23 mouse cellular contexts compared by ENCODE assay signal in genomic region chr19:34468216-34468615, GRCm38 (mm10). TPM values are rescaled to one million over a fixed set of nuclear protein-coding genes. Genes with fewer than 3 reads are reported as not detected.
DNase-seq lines count a peak whose midpoint lies in the region; ATAC-seq and TF ChIP-seq lines count a peak whose summit lies in the region.
"Had no signal": no experiment of that assay in that cellular context is flagged by ENCODE, and none has a peak within 500 bp of the region (broad histone marks: within the 10 kb centered on the region; RNA-seq: fewer than 3 reads in every experiment).

No protein-coding gene starts in this region.

- peak; percentile 60 for DNase-seq in kidney, adult 2 months
- DNase-seq in kidney, postnatal 25 days = no peak
- peak; percentile 57 for DNase-seq in yolk sac, embryonic 10.5 days (ENCODE audit: low spot score)
- DNase-seq in left cerebral cortex, adult 9 months (ENCODE audit: low spot score in 2 of 2) = no peak
- DNase-seq: adrenal gland, adult 8-10 months; adrenal gland, postnatal 25 days; cerebellum, adult 11-12 months; cerebellum, adult 8-10 months; cerebellum, postnatal 14 days; gastrocnemius, postnatal 10 days; gastrocnemius, postnatal 36 days; heart, adult 2 months; heart, postnatal 14 days; heart, postnatal 4 days had no signal

- WGBS in kidney, adult 2 months = 40% methylated on average over 6 of the region's 6 CpGs
- 56% methylated on average over 6 of the region's 6 CpGs for WGBS in kidney, embryonic 14.5 days
- 48% methylated on average over 6 of the region's 6 CpGs for whole genome bisulfite sequencing in kidney, embryonic 16.5 days

- H3K27me3 ChIP-seq in kidney, adult 2 months (replicated peaks; ENCODE audit: control insufficient read depth, insufficient read depth, low read length) = no peaks in the 10 kb centered on the region
- H3K27me3 ChIP-seq in kidney, embryonic 14.5 days (ENCODE audit: control insufficient read depth, insufficient read depth, low read length) = no peaks in the 10 kb centered on the region; the same call in 1 of the 2 replicates
- 0 out of 2 replicates have a peak, but pooled peaks cover 6% of the 10 kb centered on the region for H3K27me3 ChIP-seq in kidney, embryonic 16.5 days (ENCODE audit: insufficient read depth, low read length)

- no peak overlapping the region for H3K4me2 ChIP-seq in kidney, embryonic 14.5 days (replicated peaks; ENCODE audit: low read depth, low read length)
- no peak overlapping the region for H3K4me2 ChIP-seq in kidney, embryonic 16.5 days (replicated peaks; ENCODE audit: low read depth, low read length)
- H3K4me2 ChIP-seq: forebrain, embryonic 13.5 days; heart, embryonic 13.5 days; hindbrain, embryonic 14.5 days had no signal

- H3K36me3 ChIP-seq in kidney, adult 2 months (ENCODE audit: control insufficient read depth, insufficient read depth, low read length) = no peaks in the 10 kb centered on the region
- no peaks in the 10 kb centered on the region for H3K36me3 ChIP-seq in kidney, embryonic 14.5 days (ENCODE audit: control insufficient read depth, insufficient read depth, low read length)
- no peaks in the 10 kb centered on the region for H3K36me3 ChIP-seq in kidney, embryonic 16.5 days (ENCODE audit: insufficient read depth, low read length)
- H3K36me3 ChIP-seq: forebrain, embryonic 10.5 days; heart, embryonic 10.5 days; heart, embryonic 13.5 days had no signal

- no peak overlapping the region for H3K4me3 ChIP-seq in kidney, adult 2 months (ENCODE audit: insufficient read depth, low read depth, low read length)
- no peak overlapping the region for H3K4me3 ChIP-seq in kidney, embryonic 14.5 days (ENCODE audit: low read length)
- H3K4me3 ChIP-seq in kidney, embryonic 16.5 days (ENCODE audit: low read length) = no peak overlapping the region
- H3K4me3 ChIP-seq: forebrain, embryonic 10.5 days; forebrain, embryonic 13.5 days; heart, adult 2 months; heart, embryonic 10.5 days; heart, embryonic 13.5 days had no signal

- no peak overlapping the region for H3K9ac ChIP-seq in kidney, embryonic 14.5 days (ENCODE audit: low read depth, low read length)
- no peak overlapping the region for H3K9ac ChIP-seq in kidney, embryonic 16.5 days (replicated peaks; ENCODE audit: low read length)
- H3K9ac ChIP-seq: forebrain, embryonic 13.5 days; heart, embryonic 13.5 days; hindbrain, embryonic 14.5 days had no signal

- no peak for TF ChIP-seq CTCF in kidney, adult 2 months (conservative IDR thresholded peaks at IDR 0.05; ENCODE audit: insufficient read depth, insufficient read length, low read depth, low read length)

- no peaks in the 10 kb centered on the region for H3K4me1 ChIP-seq in kidney, adult 2 months (ENCODE audit: control insufficient read depth, insufficient read depth, low read length)
- no peaks in the 10 kb centered on the region for H3K4me1 ChIP-seq in kidney, embryonic 14.5 days (ENCODE audit: control insufficient read depth, insufficient read depth, low read length)
- H3K4me1 ChIP-seq in kidney, embryonic 16.5 days (ENCODE audit: insufficient read depth, low read length) = no peaks in the 10 kb centered on the region
- H3K4me1 ChIP-seq: forebrain, embryonic 13.5 days; heart, embryonic 10.5 days had no signal

- H3K27ac ChIP-seq in kidney, adult 2 months (ENCODE audit: insufficient read depth, low read depth, low read length) = no peak overlapping the region
- H3K27ac ChIP-seq in kidney, embryonic 14.5 days (ENCODE audit: low read depth, low read length) = no peak overlapping the region
- no peak overlapping the region for H3K27ac ChIP-seq in kidney, embryonic 16.5 days (ENCODE audit: low read length)
- H3K27ac ChIP-seq: forebrain, embryonic 10.5 days; forebrain, embryonic 13.5 days; heart, adult 2 months; heart, embryonic 10.5 days; heart, embryonic 13.5 days; hindbrain, embryonic 14.5 days had no signal

- no peak for ATAC-seq in kidney, embryonic 14.5 days (ENCODE audit: low FRiP score, low TSS enrichment)
- peak; percentile 86 for ATAC-seq in kidney, embryonic 16.5 days (ENCODE audit: low FRiP score, low TSS enrichment)
- ATAC-seq: activated CD4-positive, CD25-positive, alpha-beta regulatory T cell, adult 4 months; forebrain, embryonic 13.5 days; forebrain, embryonic 16.5 days had no signal

- no peaks in the 10 kb centered on the region for H3K9me3 ChIP-seq in kidney, embryonic 14.5 days (ENCODE audit: control insufficient read depth, low read length)
- H3K9me3 ChIP-seq in kidney, embryonic 16.5 days (ENCODE audit: low read length) = no peaks in the 10 kb centered on the region
- H3K9me3 ChIP-seq: forebrain, embryonic 10.5 days; forebrain, embryonic 13.5 days; heart, embryonic 10.5 days; heart, embryonic 13.5 days had no signal

- no peak for TF ChIP-seq POLR2A in kidney, adult 2 months (IDR thresholded peaks at IDR 0.05; ENCODE audit: low read depth, low read length)

RNA-seq across cellular contexts. Expression of gene Ch25h, which starts 6.7 kb away (rescaled TPM):
- 7.8 and 11.3 TPM in 2 replicates for polyA plus RNA-seq in kidney, adult 2 months (2012; rRNA removed)
- polyA plus RNA-seq in kidney, embryonic 14.5 days (2014; fragmentation: Nextera tagmentation; extraction: Ambion mirVana) = 1.4 and 2.1 TPM in 2 replicates
- 2.2 and 2.7 TPM in 2 replicates for polyA plus RNA-seq in kidney, embryonic 16.5 days (2015; fragmentation: Nextera tagmentation; extraction: Ambion mirVana)
- polyA plus RNA-seq: activated CD4-positive, CD25-positive, alpha-beta regulatory T cell, adult 4 months had no signal

RNA-seq across cellular contexts. Expression of gene Lipa, which starts 59.1 kb away (rescaled TPM):
- polyA plus RNA-seq in kidney, adult 2 months (2012; rRNA removed) = 210 and 240 TPM in 2 replicates
- 22.0 and 26.7 TPM in 2 replicates for polyA plus RNA-seq in kidney, embryonic 14.5 days (2014; fragmentation: Nextera tagmentation; extraction: Ambion mirVana)
- 36.0 TPM in 2 replicates for polyA plus RNA-seq in kidney, embryonic 16.5 days (2015; fragmentation: Nextera tagmentation; extraction: Ambion mirVana)

Comparison
In these comparisons a context has a peak if more than half of its experiments do, and no peak if none do; other contexts are left out.
1. DNase-seq: peak in kidney, adult 2 months (single experiment) and yolk sac, embryonic 10.5 days (single experiment); none in kidney, postnatal 25 days (0 of 2) and left cerebral cortex, adult 9 months (0 of 2).